Mouse (Mus musculus) liver, postnatal 0 days (tissue): ENCODE measurements around the gene Camkmt. TPM values are rescaled to one million over a fixed set of nuclear protein-coding genes. Genes with fewer than 3 reads are reported as not detected.

ENCODE experiments used
- ATAC-seq: fragments of 200-750 bp; cut with Nextera tagmentation; 2 replicates; pipeline ENCODE4 v1.8.0; 2017; ENCODE audit warnings: mild to moderate bottlenecking, moderate library complexity
- DNase-seq: peaks from one replicate; pipeline ENCODE4 v3.0.0-alpha.2; 2016
- H3K27ac ChIP-seq: fragments of 300-500 bp; sonication (generic); 2 replicates; pipeline ENCODE4 v1.5.1; 2014; ENCODE audit warnings: antibody characterized with exemption, moderate library complexity, mild to moderate bottlenecking, low read depth
- H3K27me3 ChIP-seq: fragments of 300-500 bp; sonication (generic); 2 replicates; pipeline ENCODE4 v1.6.1; 2014; ENCODE audit warnings: low read length, control low read depth, mixed read lengths; ENCODE audit not compliant: insufficient read depth
- H3K36me3 ChIP-seq: fragments of 300-500 bp; sonication (generic); replicated peaks from 2 replicates; pipeline ENCODE4 v1.6.1; 2014; ENCODE audit warnings: mild to moderate bottlenecking, control low read depth, low read length, moderate library complexity, mixed read lengths; ENCODE audit not compliant: insufficient read depth
- H3K4me1 ChIP-seq: fragments of 300-500 bp; sonication (generic); 2 replicates; pipeline ENCODE4 v1.6.1; 2014; ENCODE audit warnings: antibody characterized with exemption, mild to moderate bottlenecking, control low read depth; ENCODE audit not compliant: insufficient read depth
- H3K4me2 ChIP-seq: fragments of 300-500 bp; sonication (generic); 2 replicates; pipeline ENCODE4 v1.6.1; 2014; ENCODE audit warnings: low read depth, mild to moderate bottlenecking, low read length, moderate library complexity, mixed read lengths
- H3K4me3 ChIP-seq: fragments of 300-500 bp; sonication (generic); 2 replicates; pipeline ENCODE4 v1.5.1; 2014; ENCODE audit warnings: low read depth, low read length
- H3K9ac ChIP-seq: fragments of 300-500 bp; sonication (generic); replicated peaks from 2 replicates; pipeline ENCODE4 v1.6.1; 2014; ENCODE audit warnings: mild to moderate bottlenecking, moderate library complexity
- H3K9me3 ChIP-seq: fragments of 300-500 bp; sonication (generic); 2 replicates; pipeline ENCODE4 v1.6.1; 2016; ENCODE audit warnings: mild to moderate bottlenecking, control low read depth, low read length, mixed read lengths
- CTCF ChIP-seq: sonication (generic); IDR thresholded peaks from 2 replicates; pipeline ENCODE4 v1.5.1; 2016; ENCODE audit warnings: antibody characterized with exemption, low read depth
- EP300 ChIP-seq: IDR thresholded peaks from 2 replicates; pipeline ENCODE4 v1.6.1; 2016; ENCODE audit warnings: antibody characterized with exemption, low read depth, mild to moderate bottlenecking
- WGBS: fragments of 180-500 bp; shearing (Covaris S2); extraction: QIAGEN DNeasy Blood & Tissue Kit; methylation state at CpG from one replicate; pipeline ENCODE4 v1.1.7; 2014; ENCODE audit not compliant: insufficient replicate concordance; 5-methylcytosine and 5-hydroxymethylcytosine counted together
- polyA plus RNA-seq: library from polyadenylated mRNA; unstranded; fragments of >200 nt; fragmentation: Nextera tagmentation; extraction: Ambion mirVana; gene quantifications from 2 replicates; pipeline ENCODE4 v1.2.1, GENCODE M21; 2015

Camkmt gene
- polyA plus RNA-seq, 1 experiment from 2014 or later, result 1.4 TPM

DNA sequence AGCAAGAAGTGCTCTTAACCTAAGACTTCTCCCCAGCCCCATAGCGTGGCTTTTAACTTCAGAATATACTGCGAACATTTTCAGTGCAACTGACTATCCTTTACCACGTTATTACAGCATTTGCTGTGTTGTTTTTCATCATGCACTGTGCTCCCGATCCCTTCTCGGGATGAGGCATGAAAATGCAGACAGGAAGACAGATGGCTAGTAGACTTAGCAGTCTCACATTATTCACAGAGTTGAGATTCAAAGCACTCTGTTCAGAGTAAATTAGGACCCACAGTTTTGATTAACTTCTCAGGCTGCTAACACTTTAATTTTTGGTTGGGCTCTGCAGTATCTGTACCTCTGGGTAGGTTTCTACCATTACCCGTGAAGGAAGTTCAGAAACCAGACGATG is 189.4 kb downstream of the Camkmt start:
- H3K4me2 ChIP-seq, result no peak overlapping the region
- H3K4me3 ChIP-seq, result no peak overlapping the region
- no peak overlapping the region for H3K27ac ChIP-seq
- no peaks in the 10 kb centered on the region for H3K36me3 ChIP-seq
- no peaks in the 10 kb centered on the region for H3K27me3 ChIP-seq
- WGBS, result 77% methylated on average over 7 of the region's 7 CpGs
- DNase-seq, result no peak
- no peak for ATAC-seq
- H3K4me1 ChIP-seq, result no peaks in the 10 kb centered on the region
- H3K9me3 ChIP-seq, result no peaks in the 10 kb centered on the region; the same call in 1 of the 2 replicates
- no peak for TF ChIP-seq CTCF
- no peak for TF ChIP-seq EP300
- no peak overlapping the region for H3K9ac ChIP-seq

DNA sequence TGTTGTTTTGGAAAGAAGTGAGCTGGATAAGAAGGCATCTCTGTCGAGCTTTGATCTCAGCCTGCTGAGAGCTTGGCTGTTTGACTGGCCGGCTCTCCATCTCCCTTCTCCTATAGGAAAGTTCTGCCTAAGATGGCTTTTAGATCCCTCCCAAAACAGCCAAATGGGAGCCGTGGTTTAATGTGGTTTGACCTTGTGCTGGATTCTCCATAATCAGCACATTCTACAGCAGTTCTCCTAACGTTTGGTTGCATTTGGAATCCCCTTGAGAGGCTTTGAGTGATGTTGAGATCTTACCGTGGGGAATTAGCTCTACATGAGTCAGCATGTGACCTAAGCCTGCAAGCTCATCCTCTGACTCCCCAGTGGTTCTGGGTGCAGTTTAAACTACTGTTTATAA is 192.1 kb downstream of the Camkmt start:
- WGBS, result 66% methylated on average over 5 of the region's 5 CpGs

DNA sequence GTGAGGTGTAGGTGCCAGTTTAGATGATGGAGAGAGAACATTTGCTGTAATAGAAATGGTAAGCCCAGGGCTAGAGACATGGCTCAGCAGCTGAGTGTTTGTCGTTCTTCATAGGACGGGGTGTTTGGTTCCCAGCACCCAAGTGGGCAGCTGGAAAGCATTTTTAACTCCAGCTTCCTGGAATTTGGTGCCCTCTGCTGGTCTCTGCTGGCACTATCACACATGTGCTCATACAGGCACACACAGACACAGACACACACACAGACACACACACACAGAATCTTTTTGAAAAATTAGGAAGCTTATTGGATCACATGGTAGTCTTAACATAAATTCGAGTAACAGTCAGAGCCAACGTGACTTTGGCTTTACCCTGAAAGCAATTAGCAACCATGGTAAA is 200.8 kb downstream of the Camkmt start:
- Histone ChIP-seq H3K27me3 (no peaks in the 10 kb centered on the region), H3K4me3 (no peak overlapping the region), H3K9ac (no peak overlapping the region), H3K36me3 (no peaks in the 10 kb centered on the region), H3K9me3 (peaks cover 3% of the 10 kb centered on the region; the same call in 1 of the 2 replicates), H3K27ac (no peak overlapping the region), H3K4me2 (no peak overlapping the region), H3K4me1 (no peaks in the 10 kb centered on the region)
- 83% methylated on average over 4 of the region's 4 CpGs for WGBS
- DNase-seq, result no peak
- TF ChIP-seq CTCF (no peak), EP300 (no peak)
- no peak for ATAC-seq

More for the DNA sequence above, 192.1 kb downstream of the Camkmt start:
- Histone ChIP-seq H3K4me1 (no peaks in the 10 kb centered on the region), H3K27ac (no peak overlapping the region), H3K27me3 (no peaks in the 10 kb centered on the region), H3K4me3 (no peak overlapping the region), H3K9ac (no peak overlapping the region), H3K36me3 (no peaks in the 10 kb centered on the region), H3K4me2 (no peak overlapping the region), H3K9me3 (no peaks in the 10 kb centered on the region; the same call in 1 of the 2 replicates)
- ATAC-seq (no peak), DNase-seq (no peak)
- no peak for TF ChIP-seq EP300
- TF ChIP-seq CTCF, result no peak

DNA sequence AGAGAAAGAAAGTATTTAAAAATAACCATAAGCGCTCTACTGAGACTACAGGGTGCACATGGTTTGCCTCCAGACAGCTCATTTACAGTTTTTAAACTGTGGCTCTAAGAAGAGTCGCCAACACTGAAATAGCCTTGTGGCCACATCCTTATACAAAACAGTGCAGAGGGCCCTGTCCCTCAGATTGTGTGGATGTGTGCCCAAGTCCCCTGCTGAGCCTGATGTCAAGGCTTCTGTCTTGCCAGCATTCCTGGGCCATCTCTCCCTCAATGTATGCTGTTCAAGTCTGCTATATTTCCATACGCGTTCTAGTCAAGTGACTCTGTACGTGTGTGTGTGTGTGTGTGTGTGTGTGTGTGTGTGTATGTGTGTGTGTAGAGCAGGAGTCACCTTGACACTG is 201.2 kb downstream of the Camkmt start:
- H3K4me1 ChIP-seq, result no peaks in the 10 kb centered on the region
- peaks cover 3% of the 10 kb centered on the region; the same call in 1 of the 2 replicates for H3K9me3 ChIP-seq
- H3K4me2 ChIP-seq, result no peak overlapping the region
- H3K9ac ChIP-seq, result no peak overlapping the region
- no peak for TF ChIP-seq CTCF
- TF ChIP-seq EP300, result no peak
- no peaks in the 10 kb centered on the region for H3K27me3 ChIP-seq
- no peak overlapping the region for H3K4me3 ChIP-seq
- H3K27ac ChIP-seq, result no peak overlapping the region
- H3K36me3 ChIP-seq, result no peaks in the 10 kb centered on the region
- no peak for DNase-seq
- WGBS, result 85% methylated on average over 5 of the region's 5 CpGs
- no peak for ATAC-seq

DNA sequence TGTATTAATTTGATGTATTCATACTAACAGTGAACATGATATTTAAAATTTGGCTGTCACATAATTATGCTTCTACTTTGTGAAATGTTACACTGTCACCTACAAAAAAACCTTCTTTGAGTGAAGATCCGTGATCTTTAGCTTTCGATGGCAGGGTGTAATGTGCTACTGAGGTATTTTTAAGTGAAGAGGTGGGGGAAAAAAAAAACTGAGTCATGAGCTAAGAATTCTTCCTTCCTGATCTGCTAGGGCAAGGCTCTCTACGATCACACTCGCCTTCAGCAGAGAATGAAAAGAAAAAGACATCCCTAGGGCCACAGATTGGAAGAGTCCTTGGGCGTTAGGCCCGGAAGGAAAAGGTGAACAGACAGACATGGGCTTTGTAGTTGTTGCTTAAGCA is 201.9 kb downstream of the Camkmt start:
- WGBS, result 73% methylated on average over 6 of the region's 6 CpGs
- ATAC-seq (no peak), DNase-seq (no peak)
- no peaks in the 10 kb centered on the region for H3K36me3 ChIP-seq
- peaks cover 3% of the 10 kb centered on the region; the same call in 1 of the 2 replicates for H3K9me3 ChIP-seq
- H3K27ac ChIP-seq, result no peak overlapping the region
- H3K27me3 ChIP-seq, result no peaks in the 10 kb centered on the region
- H3K4me3 ChIP-seq, result no peak overlapping the region
- no peak for TF ChIP-seq EP300
- no peak for TF ChIP-seq CTCF
- no peak overlapping the region for H3K4me2 ChIP-seq
- H3K4me1 ChIP-seq, result no peaks in the 10 kb centered on the region
- no peak overlapping the region for H3K9ac ChIP-seq

DNA sequence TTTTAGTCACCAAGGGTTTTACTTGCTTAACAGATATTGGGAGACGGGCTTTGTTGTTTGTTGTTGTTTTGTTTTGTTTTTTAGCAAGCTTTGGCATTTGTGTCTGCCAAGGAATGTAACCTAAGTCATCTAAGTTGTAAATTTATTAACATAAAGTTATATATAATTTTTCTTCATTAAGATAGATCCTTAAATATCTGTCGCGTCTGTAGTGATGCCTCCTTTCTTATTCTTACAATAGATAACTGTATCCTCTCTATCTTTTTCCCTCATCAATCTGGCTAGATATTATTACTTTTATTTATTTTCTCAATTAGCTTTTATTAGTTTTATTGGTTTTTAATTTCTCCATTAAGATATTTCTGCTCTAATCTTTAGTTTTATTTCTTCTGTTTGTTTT is 213.3 kb downstream of the Camkmt start:
- no peak overlapping the region for H3K27ac ChIP-seq
- no peaks in the 10 kb centered on the region for H3K27me3 ChIP-seq
- no peak for ATAC-seq
- H3K9ac ChIP-seq, result no peak overlapping the region
- no peaks in the 10 kb centered on the region for H3K36me3 ChIP-seq
- DNase-seq, result no peak
- no peaks in the 10 kb centered on the region for H3K4me1 ChIP-seq
- no peak overlapping the region for H3K4me2 ChIP-seq
- H3K4me3 ChIP-seq, result no peak overlapping the region
- H3K9me3 ChIP-seq, result 0 out of 2 replicates have a peak, but pooled peaks cover 2% of the 10 kb centered on the region
- TF ChIP-seq CTCF (no peak), EP300 (no peak)
- 83% methylated on average over 3 of the region's 3 CpGs for WGBS

DNA sequence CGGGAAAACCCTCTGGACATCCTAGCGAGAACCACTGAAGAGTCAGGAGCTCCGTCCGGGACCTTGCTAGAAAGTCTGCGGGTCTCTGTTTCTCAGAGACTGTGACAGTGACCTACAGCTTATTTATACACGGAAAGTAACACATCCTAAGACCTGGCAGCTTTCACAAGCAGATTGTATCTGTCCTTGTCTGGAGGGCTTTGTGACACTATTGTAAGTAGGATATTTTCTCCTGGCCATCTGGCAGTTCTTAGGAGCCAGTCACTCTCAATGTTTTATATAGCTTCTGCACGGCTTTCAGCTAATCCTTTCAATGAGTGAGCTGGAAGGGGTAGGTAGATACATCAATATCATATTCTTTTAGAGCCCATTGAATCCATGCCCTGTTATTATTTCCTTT is 218.2 kb downstream of the Camkmt start:
- H3K27ac ChIP-seq, result no peak overlapping the region
- ATAC-seq (no peak), DNase-seq (no peak)
- no peak overlapping the region for H3K9ac ChIP-seq
- no peaks in the 10 kb centered on the region for H3K4me1 ChIP-seq
- no peaks in the 10 kb centered on the region for H3K36me3 ChIP-seq
- no peaks in the 10 kb centered on the region for H3K9me3 ChIP-seq
- 87% methylated on average over 7 of the region's 7 CpGs for WGBS
- TF ChIP-seq CTCF, result no peak
- H3K27me3 ChIP-seq, result no peaks in the 10 kb centered on the region
- H3K4me2 ChIP-seq, result no peak overlapping the region
- no peak overlapping the region for H3K4me3 ChIP-seq
